Mouse (Mus musculus) stomach, embryonic 15.5 days (tissue): Measurements from ENCODE around the gene Cfap157. TPM values are rescaled to one million over a fixed set of nuclear protein-coding genes. Genes with fewer than 3 reads are reported as not detected.
A peak's percentile ranks its signal among the peaks of the same experiment; 100 is the strongest.

ENCODE experiments used
- ATAC-seq: fragments of 200-750 bp; cut with Nextera tagmentation; 2 replicates; pipeline ENCODE4 v1.8.0; 2017; ENCODE audit warnings: low read depth, moderate number of reproducible peaks, moderate TSS enrichment; ENCODE audit not compliant: insufficient read depth, low FRiP score
- H3K27ac ChIP-seq: fragments of 300-500 bp; sonication (generic); 2 replicates; pipeline ENCODE4 v1.5.1; 2015; ENCODE audit warnings: mild to moderate bottlenecking, inconsistent platforms
- H3K27me3 ChIP-seq: fragments of 300-500 bp; sonication (generic); replicated peaks from 2 replicates; pipeline ENCODE4 v1.6.1; 2015; ENCODE audit warnings: inconsistent platforms
- H3K36me3 ChIP-seq: fragments of 300-500 bp; sonication (generic); 2 replicates; pipeline ENCODE4 v1.6.1; 2015; ENCODE audit warnings: inconsistent platforms
- H3K4me1 ChIP-seq: fragments of 300-500 bp; sonication (generic); 2 replicates; pipeline ENCODE4 v1.6.1; 2015; ENCODE audit warnings: inconsistent platforms
- H3K4me2 ChIP-seq: fragments of 300-500 bp; sonication (generic); 2 replicates; pipeline ENCODE4 v1.6.1; 2015; ENCODE audit warnings: mild to moderate bottlenecking, inconsistent platforms
- H3K4me3 ChIP-seq: fragments of 300-500 bp; sonication (generic); replicated peaks from 2 replicates; pipeline ENCODE4 v1.5.1; 2015; ENCODE audit warnings: inconsistent platforms
- H3K9ac ChIP-seq: fragments of 300-500 bp; sonication (generic); 2 replicates; pipeline ENCODE4 v1.6.1; 2015; ENCODE audit warnings: inconsistent platforms
- H3K9me3 ChIP-seq: fragments of 300-500 bp; sonication (generic); 2 replicates; pipeline ENCODE4 v1.6.1; 2016; ENCODE audit warnings: inconsistent platforms
- WGBS: fragments of 180-500 bp; shearing (Covaris S2); methylation state at CpG from one replicate; pipeline ENCODE4 v1.1.7; 2015; 5-methylcytosine and 5-hydroxymethylcytosine counted together
- polyA plus RNA-seq: library from polyadenylated mRNA; unstranded; fragments of >200 nt; fragmentation: Nextera tagmentation; extraction: Ambion mirVana; gene quantifications from 2 replicates; pipeline ENCODE4 v1.2.1, GENCODE M21; 2015

Gene Cfap157
- polyA plus RNA-seq, 1 experiment from 2014 or later: 0.62 TPM

- peak overlapping the region; percentile 24; the same call in 1 of the 2 replicates for H3K4me2 ChIP-seq
- WGBS: 32% methylated on average over 17 of the region's 17 CpGs
- H3K9me3 ChIP-seq: no peaks in the 10 kb centered on the region
- H3K36me3 ChIP-seq: no peaks in the 10 kb centered on the region
- H3K27me3 ChIP-seq: no peaks in the 10 kb centered on the region
- no peaks in the 10 kb centered on the region for H3K4me1 ChIP-seq
- no peak overlapping the region for H3K27ac ChIP-seq
- ATAC-seq: no peak
- H3K4me3 ChIP-seq: no peak overlapping the region
- H3K9ac ChIP-seq: no peak overlapping the region
Measured at GRCm38 (mm10) chr2:32816946-32817581, 32.8 kb upstream of the Cfap157 start.

GRCm38 (mm10) chr2:32816497-32816896 lies 32.3 kb upstream of the Cfap157 start:
- ATAC-seq: no peak
- no peaks in the 10 kb centered on the region for H3K36me3 ChIP-seq
- H3K9me3 ChIP-seq: no peaks in the 10 kb centered on the region
- WGBS: 91% methylated on average over 2 of the region's 2 CpGs
- no peak overlapping the region for H3K4me3 ChIP-seq
- H3K4me2 ChIP-seq: no peak overlapping the region
- H3K9ac ChIP-seq: no peak overlapping the region
- H3K27ac ChIP-seq: no peak overlapping the region
- H3K4me1 ChIP-seq: no peaks in the 10 kb centered on the region
- H3K27me3 ChIP-seq: no peaks in the 10 kb centered on the region

- no peak for ATAC-seq
- 73% methylated on average over 8 of the region's 8 CpGs for whole genome bisulfite sequencing
- Histone ChIP-seq H3K4me1 (no peaks in the 10 kb centered on the region), H3K27ac (no peak overlapping the region), H3K4me2 (no peak overlapping the region), H3K27me3 (no peaks in the 10 kb centered on the region), H3K4me3 (no peak overlapping the region), H3K36me3 (0 out of 2 replicates have a peak, but pooled peaks cover 9% of the 10 kb centered on the region), H3K9ac (no peak overlapping the region), H3K9me3 (no peaks in the 10 kb centered on the region)
Measured at GRCm38 (mm10) chr2:32811959-32812358, 27.7 kb upstream of the Cfap157 start.

- H3K9ac ChIP-seq: no peak overlapping the region
- no peaks in the 10 kb centered on the region for H3K4me1 ChIP-seq
- no peak overlapping the region for H3K4me2 ChIP-seq
- no peak overlapping the region for H3K27ac ChIP-seq
- H3K4me3 ChIP-seq: no peak overlapping the region
- WGBS: 89% methylated on average over 14 of the region's 14 CpGs
- H3K36me3 ChIP-seq: 0 out of 2 replicates have a peak, but pooled peaks cover 9% of the 10 kb centered on the region
- ATAC-seq: no peak
- no peaks in the 10 kb centered on the region for H3K9me3 ChIP-seq
- H3K27me3 ChIP-seq: no peaks in the 10 kb centered on the region
Measured at GRCm38 (mm10) chr2:32808816-32809566, 24.8 kb upstream of the Cfap157 start.

- Histone ChIP-seq H3K4me2 (no peak overlapping the region), H3K4me1 (no peaks in the 10 kb centered on the region), H3K9me3 (no peaks in the 10 kb centered on the region), H3K4me3 (no peak overlapping the region), H3K27ac (no peak overlapping the region), H3K36me3 (peaks cover 7% of the 10 kb centered on the region; the same call in 1 of the 2 replicates), H3K27me3 (no peaks in the 10 kb centered on the region), H3K9ac (no peak overlapping the region)
- no peak for ATAC-seq
- WGBS: 51% methylated on average over 10 of the region's 10 CpGs
Measured at GRCm38 (mm10) chr2:32798251-32798962, 14.2 kb upstream of the Cfap157 start.

- 88% methylated on average over 13 of the region's 13 CpGs for WGBS
- Histone ChIP-seq H3K36me3 (peaks cover 7% of the 10 kb centered on the region; the same call in 1 of the 2 replicates), H3K27me3 (no peaks in the 10 kb centered on the region), H3K9ac (no peak overlapping the region), H3K27ac (no peak overlapping the region), H3K4me2 (no peak overlapping the region), H3K4me1 (no peaks in the 10 kb centered on the region), H3K9me3 (no peaks in the 10 kb centered on the region), H3K4me3 (no peak overlapping the region)
- no peak for ATAC-seq
Measured at GRCm38 (mm10) chr2:32795748-32796418, 11.7 kb upstream of the Cfap157 start.

- H3K36me3 ChIP-seq: no peaks in the 10 kb centered on the region
- H3K9ac ChIP-seq: no peak overlapping the region
- H3K27me3 ChIP-seq: no peaks in the 10 kb centered on the region
- ATAC-seq: no peak
- H3K4me2 ChIP-seq: no peak overlapping the region
- no peaks in the 10 kb centered on the region for H3K4me1 ChIP-seq
- no peak overlapping the region for H3K4me3 ChIP-seq
- no peaks in the 10 kb centered on the region for H3K9me3 ChIP-seq
- no peak overlapping the region for H3K27ac ChIP-seq
- 75% methylated on average over 6 of the region's 6 CpGs for WGBS
Measured at GRCm38 (mm10) chr2:32791297-32791696, 7.1 kb upstream of the Cfap157 start.

GRCm38 (mm10) chr2:32788581-32788980 lies 4.4 kb upstream of the Cfap157 start:
- Histone ChIP-seq H3K36me3 (no peaks in the 10 kb centered on the region), H3K4me3 (no peak overlapping the region), H3K4me2 (no peak overlapping the region), H3K4me1 (no peaks in the 10 kb centered on the region), H3K27ac (no peak overlapping the region), H3K9me3 (no peaks in the 10 kb centered on the region), H3K9ac (no peak overlapping the region), H3K27me3 (no peaks in the 10 kb centered on the region)
- 40% methylated on average over 2 of the region's 2 CpGs for WGBS
- no peak for ATAC-seq

- Histone ChIP-seq H3K27me3 (no peaks in the 10 kb centered on the region), H3K9ac (no peak overlapping the region), H3K4me3 (no peak overlapping the region), H3K9me3 (no peaks in the 10 kb centered on the region), H3K36me3 (no peaks in the 10 kb centered on the region), H3K4me2 (no peak overlapping the region), H3K27ac (no peak overlapping the region), H3K4me1 (no peaks in the 10 kb centered on the region)
- ATAC-seq: no peak
- 69% methylated on average over 6 of the region's 6 CpGs for WGBS
Measured at GRCm38 (mm10) chr2:32787176-32787575, 2.9 kb upstream of the Cfap157 start.

GRCm38 (mm10) chr2:32781710-32782109 lies 2.5 kb downstream of the Cfap157 start:
- no peaks in the 10 kb centered on the region for H3K9me3 ChIP-seq
- H3K4me3 ChIP-seq: no peak overlapping the region
- H3K4me2 ChIP-seq: no peak overlapping the region
- no peak overlapping the region for H3K9ac ChIP-seq
- whole genome bisulfite sequencing: 76% methylated on average over 6 of the region's 6 CpGs
- no peak overlapping the region for H3K27ac ChIP-seq
- ATAC-seq: no peak
- no peaks in the 10 kb centered on the region; the same call in 1 of the 2 replicates for H3K4me1 ChIP-seq
- H3K36me3 ChIP-seq: no peaks in the 10 kb centered on the region
- no peaks in the 10 kb centered on the region for H3K27me3 ChIP-seq

GRCm38 (mm10) chr2:32779714-32780113 lies 4.5 kb downstream of the Cfap157 start:
- peaks cover 10% of the 10 kb centered on the region for H3K4me1 ChIP-seq
- H3K27ac ChIP-seq: no peak overlapping the region
- no peak overlapping the region for H3K9ac ChIP-seq
- no peaks in the 10 kb centered on the region for H3K27me3 ChIP-seq
- no peaks in the 10 kb centered on the region for H3K36me3 ChIP-seq
- ATAC-seq: no peak
- H3K4me3 ChIP-seq: no peak overlapping the region
- 90% methylated on average over 6 of the region's 6 CpGs for WGBS
- no peak overlapping the region for H3K4me2 ChIP-seq
- no peaks in the 10 kb centered on the region for H3K9me3 ChIP-seq
